Mouse (Mus musculus) large intestine, adult 2 months (tissue): Measurements from ENCODE around the gene Fam83g. TPM values are rescaled to one million over a fixed set of nuclear protein-coding genes. Genes with fewer than 3 reads are reported as not detected.

Experiments used
- DNase-seq: peaks from one replicate; pipeline ENCODE4 v3.0.0-alpha.2; 2012; ENCODE audit warnings: low read depth, low spot score
- WGBS: fragments of 180-500 bp; shearing (Covaris S2); methylation state at CpG from one replicate; pipeline ENCODE4 v1.1.7; 2018; 5-methylcytosine and 5-hydroxymethylcytosine counted together
- polyA plus RNA-seq: library from polyadenylated mRNA; depleted of rRNA; stranded (reverse); fragments of >200 nt; gene quantifications from 2 replicates; pipeline ENCODE4 v1.2.3, GENCODE M21; 2012

Gene Fam83g
- polyA plus RNA-seq, 1 experiment = 14.9 TPM

DNA sequence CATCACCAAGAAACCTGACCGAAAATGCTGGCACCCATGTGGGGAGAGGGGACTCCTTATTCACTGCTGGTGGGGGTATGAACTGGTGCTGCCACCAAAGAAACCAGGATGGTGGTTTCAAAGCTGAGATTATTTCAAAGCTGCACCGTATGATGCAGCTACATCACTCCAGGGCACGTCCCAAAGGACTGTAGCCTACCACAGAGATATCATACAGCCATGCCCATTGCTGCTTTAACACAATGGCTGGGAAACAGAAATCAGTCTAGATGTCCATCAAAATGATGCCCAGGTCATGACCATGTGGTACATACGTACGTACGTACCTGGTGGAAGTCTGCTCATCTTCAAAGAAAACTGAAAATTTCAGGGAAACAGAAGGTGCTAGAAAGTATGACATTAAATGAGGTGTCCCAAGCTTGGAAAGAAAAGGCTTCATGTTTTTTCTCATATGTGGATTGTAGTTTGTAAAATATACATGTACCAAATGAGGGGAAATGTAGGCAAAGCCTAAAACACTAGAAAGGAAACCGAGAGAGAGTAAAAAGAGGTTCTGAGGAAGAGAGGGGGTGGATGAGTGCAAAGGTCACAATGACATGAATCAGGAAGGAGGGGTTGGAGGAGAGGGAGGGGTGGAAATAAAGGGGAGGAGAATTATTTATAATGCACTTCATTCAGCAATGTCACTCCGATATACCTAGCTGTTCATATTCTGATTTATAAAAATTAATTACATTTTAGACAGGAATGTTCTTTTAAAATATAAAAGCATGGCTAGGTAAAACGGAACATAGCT is 33.2 kb upstream of the Fam83g start:
- DNase-seq = no peak
- 63% methylated on average over 9 of the region's 9 CpGs for WGBS

DNA sequence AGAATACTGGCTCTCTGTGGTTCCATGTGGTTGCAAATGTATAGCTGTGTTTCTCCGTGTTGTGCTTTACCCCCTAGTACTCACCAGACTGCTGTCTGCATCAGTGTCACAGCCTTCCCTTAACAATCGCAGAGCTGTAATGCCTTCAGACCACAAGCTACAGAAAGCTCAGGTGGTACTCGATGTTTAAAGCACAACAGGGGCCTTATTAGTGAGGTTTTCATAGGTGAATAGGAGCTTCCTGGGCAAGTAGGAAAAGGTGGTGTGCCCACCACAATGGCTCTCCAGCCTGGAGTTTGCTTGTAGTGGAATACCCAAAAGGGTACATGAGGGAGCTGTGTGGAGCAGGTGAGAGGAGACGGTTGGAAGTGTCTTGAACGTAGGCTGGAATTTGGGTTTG is 31.7 kb upstream of the Fam83g start:
- 92% methylated on average over 5 of the region's 5 CpGs for WGBS
- no peak for DNase-seq

DNA sequence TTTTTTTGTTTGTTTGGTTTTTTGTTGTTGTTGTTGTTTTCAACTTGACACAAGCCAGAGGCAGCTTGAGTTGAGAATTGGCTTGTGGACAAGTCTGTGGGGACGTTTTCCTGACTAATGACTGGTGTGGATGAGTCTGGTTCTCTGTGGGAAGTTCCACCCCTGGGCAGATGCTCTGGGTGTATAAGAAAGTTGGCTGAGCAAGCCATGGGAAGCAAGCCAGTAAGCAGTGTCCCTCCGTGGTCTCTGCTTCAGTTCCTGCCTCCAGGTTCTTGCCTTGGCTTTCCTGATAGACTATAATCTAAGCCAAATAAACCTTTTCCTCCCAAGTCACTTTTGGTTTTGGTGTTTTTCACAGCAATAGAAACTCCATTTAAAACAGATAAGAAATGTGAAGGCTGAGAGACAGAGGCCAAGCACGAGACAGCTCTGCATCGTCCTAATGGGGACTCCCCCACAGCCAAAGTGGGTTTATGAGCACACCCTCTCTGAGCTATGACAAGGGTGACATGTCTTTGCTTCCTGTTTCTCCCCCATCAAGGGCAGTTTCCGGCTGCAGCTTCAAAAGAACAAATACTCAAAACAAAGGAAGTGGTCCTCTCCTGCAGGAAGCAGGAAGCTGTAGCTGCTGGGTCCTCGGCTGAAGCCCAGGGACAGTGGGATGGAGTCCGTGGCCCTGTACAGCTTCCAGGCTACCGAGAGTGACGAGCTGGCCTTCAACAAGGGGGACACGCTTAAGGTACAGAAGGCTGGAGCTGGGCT is 31.0 kb upstream of the Fam83g start, which contains the start of gene Grap:
Gene Grap, plus strand, starts transcription at position 580 of the 762 bp plus-strand sequence.
- no peak for DNase-seq
- WGBS = 56% methylated on average over 10 of the region's 10 CpGs

DNA sequence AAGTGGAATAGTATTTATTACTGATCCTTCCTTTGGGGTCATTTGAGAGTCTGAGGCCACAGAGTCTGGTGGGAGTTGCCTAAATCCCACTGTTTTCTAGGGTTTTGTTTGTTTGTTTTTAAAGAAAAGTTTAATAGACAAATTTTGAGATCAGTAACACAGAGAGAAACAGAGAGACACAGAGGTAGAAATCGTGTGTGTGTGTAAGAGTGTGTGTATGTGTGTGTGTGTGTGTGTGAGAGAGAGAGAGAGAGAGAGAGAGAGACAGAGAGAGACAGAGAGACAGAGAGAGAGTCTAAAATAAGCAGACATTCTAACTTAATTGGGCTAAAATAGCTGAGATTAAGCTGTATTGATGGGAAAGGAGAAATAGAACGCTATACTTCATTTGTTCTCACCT is 30.3 kb upstream of the Fam83g start:
- DNase-seq = no peak
- 75% methylated on average over 2 of the region's 2 CpGs for WGBS

DNA sequence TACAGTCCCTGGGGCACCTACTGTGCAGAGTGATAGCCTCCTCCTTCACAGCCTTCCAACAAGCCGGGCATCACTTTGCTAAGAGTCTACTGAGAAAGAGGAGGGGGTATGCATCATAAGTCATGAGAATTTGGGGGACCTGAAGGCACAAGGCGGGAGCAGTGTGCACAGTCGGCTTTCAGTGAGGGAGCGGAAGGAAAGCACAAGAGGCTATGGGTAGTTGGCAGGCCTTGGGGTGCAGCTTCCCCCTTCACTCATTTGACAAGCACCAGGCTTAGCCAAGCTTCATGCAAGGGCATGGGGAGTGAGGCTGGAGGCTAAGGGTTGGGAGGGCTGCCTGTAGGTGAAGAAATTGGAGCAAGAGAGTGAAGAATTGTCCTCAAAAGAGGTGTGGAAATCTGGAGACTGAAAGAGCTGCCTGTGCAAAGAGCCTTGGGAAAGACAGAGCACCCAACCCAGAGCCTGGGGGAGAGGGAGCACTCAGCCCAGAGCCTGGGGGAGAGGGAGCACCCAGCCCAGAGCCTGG is 29.0 kb upstream of the Fam83g start:
- 89% methylated on average over 4 of the region's 4 CpGs for WGBS
- DNase-seq = no peak

DNA sequence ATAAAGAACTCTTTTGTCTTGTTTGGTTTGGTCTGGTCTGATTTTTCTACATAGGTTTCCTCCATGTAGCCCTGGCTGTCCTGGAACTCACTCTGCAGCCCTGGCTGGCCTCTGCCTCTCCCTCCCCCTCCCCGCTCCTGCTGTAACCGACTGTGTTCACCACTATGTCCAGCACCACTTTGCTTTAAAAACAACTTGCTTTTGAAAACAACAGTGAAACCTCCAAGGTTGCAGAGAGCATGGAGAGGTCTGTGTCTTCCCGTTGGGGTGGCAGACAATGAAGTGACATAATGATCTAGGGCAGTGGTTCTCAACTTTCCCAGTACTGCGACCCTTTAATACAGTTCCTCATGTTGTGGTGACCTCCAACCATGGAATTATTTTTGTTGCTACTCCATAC is 28.2 kb upstream of the Fam83g start:
- WGBS = 68% methylated on average over 4 of the region's 4 CpGs
- no peak for DNase-seq

DNA sequence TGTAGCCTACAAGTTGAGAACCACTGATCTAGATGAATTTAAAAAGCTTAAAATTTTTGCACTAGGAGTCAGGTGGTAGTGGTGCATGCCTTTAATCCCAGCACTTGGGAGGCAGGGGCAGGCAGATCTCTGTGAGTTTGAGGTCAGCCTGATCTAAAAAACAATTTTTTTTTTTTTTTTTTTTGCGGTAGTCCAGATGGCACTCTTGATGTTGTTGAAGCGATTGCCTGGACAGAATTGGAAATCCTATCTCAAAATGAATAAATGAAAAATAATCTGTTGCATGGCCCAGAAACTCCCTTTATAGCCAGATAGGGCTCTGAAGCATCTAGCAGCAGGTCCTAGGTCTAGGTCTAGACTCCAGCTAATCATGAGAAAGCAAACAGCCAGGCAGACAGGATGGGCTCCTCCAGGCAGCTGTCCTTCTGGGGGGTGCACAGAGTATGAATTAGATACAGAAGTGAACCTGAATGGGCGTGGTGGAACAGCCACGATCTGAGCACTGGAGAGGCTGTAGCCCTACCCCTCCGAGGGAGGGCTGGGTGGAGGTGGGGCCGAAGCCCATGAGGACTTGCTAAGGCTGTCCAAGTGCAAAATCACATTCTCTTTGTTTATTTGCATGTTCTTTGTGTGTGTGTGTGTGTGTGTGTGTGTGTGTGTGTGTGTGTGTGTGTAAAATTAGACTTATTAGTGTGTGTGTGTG is 27.6 kb upstream of the Fam83g start:
- no peak for DNase-seq
- WGBS = 47% methylated on average over 6 of the region's 6 CpGs

DNA sequence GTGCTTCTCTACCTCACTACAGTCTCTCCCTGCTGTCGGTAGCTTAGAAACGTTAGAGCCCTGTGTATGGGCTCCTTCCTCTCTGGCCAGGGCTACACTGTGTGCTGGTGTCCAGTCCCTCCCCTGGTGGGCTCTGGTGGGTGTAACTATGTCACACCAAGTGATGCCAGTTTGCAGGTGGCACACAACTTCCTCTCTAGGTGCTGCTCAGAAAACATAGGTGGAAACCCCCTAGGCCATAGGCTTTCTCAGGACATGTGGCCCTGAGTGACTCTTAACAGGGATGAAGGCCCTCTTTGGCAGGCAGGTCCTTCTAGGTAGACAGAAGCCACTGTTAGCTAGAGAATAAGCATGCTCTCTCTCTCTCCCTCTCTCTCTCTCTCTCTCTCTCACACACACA is 26.5 kb upstream of the Fam83g start:
- WGBS = 71% methylated on average over 2 of the region's 2 CpGs
- DNase-seq = no peak

DNA sequence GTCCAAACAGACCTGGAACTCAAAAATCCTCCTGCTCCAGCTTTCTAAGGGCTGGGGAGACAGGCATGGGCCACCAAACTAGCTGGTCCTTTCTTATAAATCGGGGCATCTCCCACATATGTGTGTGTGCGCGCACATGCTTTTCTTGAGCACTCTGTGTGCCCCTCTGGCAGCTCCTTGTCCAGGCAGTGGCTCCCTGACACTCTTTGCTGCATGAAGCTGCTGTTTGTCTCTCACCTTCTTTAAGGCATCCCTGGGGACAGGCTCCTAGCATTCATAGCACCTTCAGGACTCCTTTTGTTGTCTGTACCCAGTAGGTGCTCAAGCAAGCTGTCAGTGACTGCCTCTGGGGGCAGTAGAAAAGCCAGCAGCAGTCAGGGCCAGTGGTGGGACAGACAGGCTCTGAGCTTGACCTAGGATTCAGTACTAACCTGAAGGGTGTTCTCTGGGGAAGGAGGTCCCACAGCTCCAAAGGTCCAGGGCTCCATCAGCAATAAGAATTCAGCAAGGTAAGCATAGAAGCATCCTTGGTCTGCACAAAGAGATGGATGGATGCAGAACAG is 25.4 kb upstream of the Fam83g start:
- DNase-seq = no peak
- 95% methylated on average over 3 of the region's 3 CpGs for WGBS

DNA sequence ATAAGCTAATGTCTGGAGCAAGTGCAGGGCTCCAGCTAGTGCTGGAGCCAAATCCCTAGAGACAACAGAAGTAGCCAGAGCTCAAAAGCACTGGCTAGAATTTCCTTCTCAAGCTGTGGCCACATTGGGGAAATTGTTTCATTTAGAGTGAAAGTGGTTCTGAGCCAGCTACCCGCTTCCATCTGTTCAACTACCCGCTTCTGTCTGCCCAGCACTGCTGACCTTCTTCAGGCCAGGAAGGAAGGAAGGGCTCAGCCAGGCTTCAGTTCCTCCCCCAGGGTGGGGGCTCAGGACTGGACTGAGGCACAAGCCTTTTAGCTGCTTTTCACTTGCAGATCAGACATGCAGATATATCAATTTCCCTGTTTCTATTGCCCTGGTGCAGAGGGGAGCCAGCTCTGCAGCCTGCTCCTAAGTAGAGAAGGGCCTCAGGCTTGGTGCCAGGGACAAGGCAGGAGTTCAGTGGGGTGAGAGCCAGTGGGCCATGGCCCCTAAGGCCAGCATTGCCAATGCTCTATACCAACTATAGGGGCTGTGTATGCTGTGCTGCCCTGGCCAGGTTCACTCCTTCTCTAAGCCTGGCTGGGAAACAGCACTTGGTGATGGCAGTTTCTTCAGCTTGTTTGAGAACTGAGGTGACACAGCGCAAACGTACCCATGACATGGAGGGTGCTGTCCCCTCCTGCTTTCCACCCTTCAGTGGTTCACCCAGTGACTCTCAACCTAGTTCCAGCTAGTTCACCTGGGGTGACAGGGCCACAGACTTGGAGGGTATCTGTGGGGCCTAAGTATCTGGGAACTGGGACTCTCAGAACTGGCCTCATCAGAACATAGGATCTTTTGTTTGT is 24.7 kb upstream of the Fam83g start:
- DNase-seq = no peak
- 91% methylated on average over 4 of the region's 4 CpGs for WGBS

DNA sequence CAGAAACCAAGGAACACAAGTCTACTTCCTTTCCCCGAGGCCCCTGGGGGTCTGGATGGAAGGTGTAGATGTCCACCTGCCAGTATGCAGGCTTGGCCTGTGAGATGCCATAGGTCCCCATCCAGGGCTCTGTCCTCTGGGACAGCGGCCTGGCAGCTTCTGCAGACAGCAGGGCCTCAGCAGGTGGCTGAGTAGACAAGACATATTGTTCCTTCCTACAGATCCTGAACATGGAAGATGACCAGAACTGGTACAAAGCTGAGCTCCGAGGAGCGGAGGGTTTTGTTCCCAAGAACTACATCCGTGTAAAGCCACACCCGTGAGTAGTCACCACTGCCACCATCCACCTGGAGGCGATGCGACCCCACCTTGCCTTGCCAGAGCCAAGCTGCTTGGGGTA is 23.9 kb upstream of the Fam83g start:
- DNase-seq = no peak
- 79% methylated on average over 8 of the region's 8 CpGs for WGBS

DNA sequence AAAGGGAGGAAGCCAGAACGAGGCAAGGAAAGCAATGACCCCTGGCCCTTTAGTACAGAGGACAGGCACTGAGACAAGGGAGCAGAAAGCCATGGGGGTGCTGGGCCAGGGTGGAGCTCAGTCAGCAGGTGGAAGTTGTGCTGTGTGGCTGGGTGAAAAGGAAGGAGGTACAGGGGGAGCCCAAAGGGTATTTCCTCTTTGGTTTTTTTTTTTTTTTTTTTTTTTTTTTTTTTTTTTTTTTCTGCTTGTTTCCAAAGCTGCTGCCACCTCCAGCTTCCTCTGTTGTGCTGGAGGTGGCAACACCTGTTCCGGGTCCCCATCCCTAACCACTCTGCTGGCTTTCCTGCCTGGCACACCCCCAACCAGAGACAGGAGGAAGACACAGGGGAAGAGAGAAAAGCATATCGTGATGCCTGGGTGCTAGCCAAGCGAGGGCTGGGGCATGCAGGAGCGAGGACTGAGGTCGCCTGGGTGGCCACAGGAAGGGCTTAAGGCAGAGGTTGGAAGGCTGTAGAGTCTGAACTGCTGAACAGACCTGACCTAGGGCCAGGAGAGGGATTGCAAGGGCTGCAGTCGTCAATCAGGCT is 23.0 kb upstream of the Fam83g start:
- 72% methylated on average over 7 of the region's 7 CpGs for WGBS
- DNase-seq = no peak

DNA sequence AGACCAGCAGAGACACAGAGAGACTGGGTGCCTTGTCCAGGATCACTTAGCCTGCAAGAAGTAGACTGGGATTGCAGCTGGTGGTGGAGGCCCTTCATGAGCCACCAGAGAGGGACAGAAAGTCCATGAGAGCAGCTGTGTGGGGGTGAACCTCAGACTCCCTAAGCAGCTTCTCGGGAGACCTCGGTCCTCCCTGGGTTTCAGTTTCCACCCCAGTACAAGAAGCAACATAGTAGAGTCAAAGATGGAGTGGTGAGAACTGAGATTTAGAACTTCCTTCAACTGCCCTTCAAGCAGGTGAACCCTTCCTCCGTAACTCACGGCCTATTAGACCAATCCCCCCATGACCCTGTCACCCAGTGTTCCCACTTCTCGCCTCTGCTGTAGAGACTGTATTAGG is 21.7 kb upstream of the Fam83g start:
- DNase-seq = no peak
- 86% methylated on average over 5 of the region's 5 CpGs for WGBS

DNA sequence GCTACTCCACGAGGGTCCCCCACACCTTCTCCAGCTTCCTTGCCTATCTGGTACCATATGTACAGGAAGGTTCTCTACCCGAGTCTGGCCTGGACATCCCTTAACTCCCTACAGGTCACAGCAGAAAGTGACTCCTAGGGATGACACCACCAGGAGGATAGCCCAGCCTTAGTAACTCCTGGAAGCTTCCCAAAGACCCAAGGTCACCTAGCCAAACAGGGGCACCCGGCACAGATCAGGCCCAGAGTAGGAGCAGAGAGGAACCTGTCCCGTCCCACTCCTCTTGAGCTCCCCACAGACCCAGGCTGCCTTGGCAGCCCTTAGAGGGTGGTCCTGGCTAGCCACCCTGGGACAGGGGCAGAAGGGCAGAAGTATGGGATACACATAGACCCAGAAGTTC is 18.5 kb upstream of the Fam83g start:
- no peak for DNase-seq
- WGBS = 89% methylated on average over 4 of the region's 4 CpGs

DNA sequence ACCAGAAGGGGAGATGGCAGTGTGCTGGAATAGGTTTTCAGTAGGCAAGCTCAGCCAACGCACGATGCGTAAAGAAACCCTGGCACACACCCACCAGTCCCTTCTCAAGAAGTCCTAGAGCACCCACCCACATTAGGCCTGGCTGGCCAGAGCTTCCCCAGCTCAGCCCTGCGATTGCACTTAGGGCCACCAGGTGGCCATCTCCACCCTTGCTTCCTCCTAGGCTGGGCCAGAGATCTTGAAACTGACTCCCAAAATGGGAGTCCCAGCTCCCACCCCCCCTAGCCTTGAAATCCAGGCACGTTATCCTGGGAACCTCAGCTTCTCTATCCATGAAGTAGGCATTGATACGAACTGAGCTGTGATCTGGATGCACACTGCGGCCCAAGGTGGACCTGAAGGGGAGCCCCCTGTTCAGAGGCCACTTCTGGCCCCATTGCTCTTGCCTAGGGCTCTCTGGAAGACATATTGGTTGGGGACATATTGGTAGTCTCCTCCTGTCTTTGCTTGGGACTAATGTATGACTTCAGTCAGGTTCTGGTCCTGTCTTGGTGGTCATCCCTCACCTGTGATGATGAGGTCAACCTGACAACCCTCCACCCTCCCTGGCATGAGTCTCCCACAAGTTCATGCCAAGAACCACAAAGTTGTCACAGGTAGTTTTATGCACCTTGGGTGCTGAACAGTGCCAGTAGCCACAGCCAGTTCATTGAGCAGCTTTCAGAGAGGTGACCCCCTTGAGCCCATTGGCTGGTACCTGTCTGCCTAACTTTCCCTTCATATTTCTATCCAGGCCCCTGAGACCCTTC is 17.7 kb upstream of the Fam83g start:
- 44% methylated on average over 7 of the region's 7 CpGs for WGBS
- no peak for DNase-seq

DNA sequence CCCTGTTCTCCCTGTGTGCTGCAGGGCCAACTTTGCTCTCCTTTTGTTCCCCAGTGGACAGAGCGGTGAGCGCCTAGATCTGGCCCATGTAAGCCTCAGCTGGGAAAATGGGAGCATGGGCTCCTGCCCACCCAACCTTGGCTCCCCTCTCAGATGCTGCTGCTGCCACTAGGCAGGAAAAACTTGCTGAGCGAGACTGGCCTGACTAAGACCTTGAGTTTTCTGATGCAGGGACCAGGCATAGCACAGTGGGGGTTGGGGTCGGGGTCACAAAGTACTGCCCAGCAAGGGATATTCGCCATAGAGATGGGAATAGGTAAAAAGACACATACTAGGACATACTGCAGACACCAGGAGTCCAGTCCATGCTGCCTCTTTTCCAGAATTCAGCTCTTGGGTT is 16.6 kb upstream of the Fam83g start:
- 94% methylated on average over 5 of the region's 5 CpGs for WGBS
- DNase-seq = no peak

DNA sequence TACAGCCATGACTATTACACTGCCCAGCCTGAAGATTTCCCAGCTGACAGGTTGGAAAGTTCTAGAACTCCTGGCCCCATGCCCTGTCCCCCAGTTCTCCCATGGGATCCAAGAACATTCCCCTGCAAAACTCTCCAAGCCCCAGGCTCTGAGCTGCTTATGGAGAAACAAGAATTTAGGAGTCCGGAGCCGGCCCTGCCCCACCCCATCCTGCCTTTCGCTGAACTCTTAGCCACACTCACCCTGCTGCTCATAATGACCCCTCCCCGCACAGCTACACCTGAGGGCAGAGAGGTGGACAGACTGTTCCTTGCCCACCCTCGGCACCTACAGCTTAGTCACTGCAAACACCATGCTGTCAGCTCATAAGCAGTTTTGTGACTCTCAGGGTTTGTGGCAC is 16.1 kb upstream of the Fam83g start:
- DNase-seq = no peak
- WGBS = 44% methylated on average over 5 of the region's 5 CpGs
